Mouse (Mus musculus): ENCODE measurements around the gene Ciita. TPM values are rescaled to one million over a fixed set of nuclear protein-coding genes. Genes with fewer than 3 reads are reported as not detected.

Ciita gene
- polyA plus RNA-seq, 1 experiment from 2014 or later: 0.40 TPM

DNA sequence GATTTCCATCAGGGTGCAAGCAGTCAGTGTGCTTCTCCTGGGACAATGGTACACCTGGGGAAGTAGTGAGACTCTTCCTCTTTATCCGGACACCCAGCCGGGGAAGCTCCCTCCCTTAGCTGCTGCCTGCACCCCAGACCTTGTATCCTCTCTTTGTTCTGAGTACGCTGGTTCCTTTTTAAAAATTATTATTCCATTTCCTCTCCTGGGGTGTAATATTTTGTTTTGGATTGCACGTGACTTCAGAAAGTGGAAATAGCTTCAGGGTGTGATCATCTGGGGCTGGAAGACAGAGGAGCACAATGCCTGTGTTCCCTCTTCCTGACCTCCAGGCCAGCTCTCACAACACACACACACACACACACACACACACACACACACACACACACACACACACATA, 2.5 kb downstream of the Ciita start:
- Histone ChIP-seq H3K27me3 (no peaks in the 10 kb centered on the region), H3K27ac (no peak overlapping the region), H3K9ac (no peak overlapping the region), H3K4me2 (no peak overlapping the region), H3K4me1 (no peaks in the 10 kb centered on the region), H3K9me3 (replicated peaks) (no peaks in the 10 kb centered on the region), H3K36me3 (ENCODE audit: poor library complexity, severe bottlenecking) (no peaks in the 10 kb centered on the region), H3K4me3 (no peak overlapping the region)
- ATAC-seq: no peak
- 63% methylated on average over 4 of the region's 4 CpGs for WGBS

- no peak for ATAC-seq
- 75% methylated on average over 3 of the region's 3 CpGs for WGBS
- Histone ChIP-seq H3K4me3 (no peak overlapping the region), H3K9ac (no peak overlapping the region), H3K4me1 (peaks cover 3% of the 10 kb centered on the region; the same call in 1 of the 2 replicates), H3K27me3 (peaks cover 17% of the 10 kb centered on the region; the same call in 1 of the 2 replicates), H3K9me3 (replicated peaks) (no peaks in the 10 kb centered on the region), H3K27ac (no peak overlapping the region), H3K36me3 (ENCODE audit: poor library complexity, severe bottlenecking) (no peaks in the 10 kb centered on the region), H3K4me2 (no peak overlapping the region)
Observed at GRCm38 (mm10) chr16:10486993-10487392, 7.1 kb downstream of the Ciita start.

- no peaks in the 10 kb centered on the region for H3K9me3 ChIP-seq (replicated peaks)
- H3K9ac ChIP-seq: no peak overlapping the region
- H3K36me3 ChIP-seq (ENCODE audit: poor library complexity, severe bottlenecking): no peaks in the 10 kb centered on the region
- H3K27ac ChIP-seq: no peak overlapping the region
- no peak for ATAC-seq
- peaks cover 3% of the 10 kb centered on the region; the same call in 1 of the 2 replicates for H3K4me1 ChIP-seq
- no peak overlapping the region for H3K4me3 ChIP-seq
- H3K27me3 ChIP-seq: peaks cover 17% of the 10 kb centered on the region; the same call in 1 of the 2 replicates
- 84% methylated on average over 8 of the region's 8 CpGs for WGBS
- H3K4me2 ChIP-seq: no peak overlapping the region
Observed at GRCm38 (mm10) chr16:10487895-10488493, 8.1 kb downstream of the Ciita start.

- H3K27me3 ChIP-seq: peaks cover 17% of the 10 kb centered on the region; the same call in 1 of the 2 replicates
- H3K4me1 ChIP-seq: peaks cover 3% of the 10 kb centered on the region; the same call in 1 of the 2 replicates
- no peak overlapping the region for H3K27ac ChIP-seq
- no peak overlapping the region; the same call in 1 of the 2 replicates for H3K9ac ChIP-seq
- no peaks in the 10 kb centered on the region for H3K36me3 ChIP-seq (ENCODE audit: poor library complexity, severe bottlenecking)
- H3K9me3 ChIP-seq (replicated peaks): no peaks in the 10 kb centered on the region
- 89% methylated on average over 7 of the region's 7 CpGs for WGBS
- no peak for ATAC-seq
- H3K4me3 ChIP-seq: no peak overlapping the region
- H3K4me2 ChIP-seq: no peak overlapping the region
Observed at GRCm38 (mm10) chr16:10488769-10489481, 9.1 kb downstream of the Ciita start.

GRCm38 (mm10) chr16:10489483-10489882, 9.6 kb downstream of the Ciita start:
- Histone ChIP-seq H3K4me1 (peaks cover 3% of the 10 kb centered on the region; the same call in 1 of the 2 replicates), H3K27ac (no peak overlapping the region), H3K36me3 (ENCODE audit: poor library complexity, severe bottlenecking) (no peaks in the 10 kb centered on the region), H3K4me2 (peak overlapping the region; percentile 44), H3K9ac (peak overlapping the region; percentile 40), H3K4me3 (no peak overlapping the region), H3K27me3 (peaks cover 17% of the 10 kb centered on the region; the same call in 1 of the 2 replicates), H3K9me3 (replicated peaks) (no peaks in the 10 kb centered on the region)
- WGBS: 8% methylated on average over 9 of the region's 9 CpGs
- ATAC-seq: no peak

- WGBS: 21% methylated on average over 11 of the region's 14 CpGs
Observed at GRCm38 (mm10) chr16:10489904-10490457, 10.1 kb downstream of the Ciita start.

DNA sequence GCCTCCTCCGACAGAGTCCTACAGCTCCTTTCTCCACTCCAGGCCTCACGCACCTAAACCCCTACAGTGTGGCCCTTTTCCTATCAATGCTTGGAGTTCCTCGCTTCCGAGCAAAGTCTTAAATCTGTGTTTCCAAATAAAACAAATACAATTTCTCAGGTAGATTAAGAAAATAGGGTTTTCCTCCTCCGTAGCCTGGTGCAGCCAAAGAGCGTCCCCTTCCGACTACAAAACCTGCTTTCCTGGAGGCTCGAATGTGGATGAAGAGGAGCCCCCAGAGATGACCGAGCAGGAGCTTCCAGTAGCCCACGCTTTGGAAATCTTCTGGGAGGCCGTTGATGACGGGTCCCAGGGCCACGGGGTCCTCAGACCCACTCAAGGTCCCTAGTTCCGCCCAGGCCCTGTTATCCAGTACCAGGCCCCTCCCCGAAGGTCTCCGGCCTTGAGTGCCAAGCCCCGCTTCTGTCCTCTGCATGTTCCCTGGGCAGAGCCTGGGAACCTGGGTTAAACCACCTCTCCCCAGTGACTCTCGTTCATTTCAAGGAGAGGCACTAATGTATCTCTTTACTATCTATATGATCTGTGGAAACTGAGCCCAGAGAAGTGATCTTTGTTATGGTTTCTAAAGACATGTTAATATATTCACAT, 10.8 kb downstream of the Ciita start:
- no peak overlapping the region for H3K4me2 ChIP-seq
- ATAC-seq: no peak

More at GRCm38 (mm10) chr16:10489904-10490457, 10.1 kb downstream of the Ciita start:
- Histone ChIP-seq H3K9ac (peak overlapping the region; percentile 40), H3K27ac (no peak overlapping the region), H3K4me2 (peak overlapping the region; percentile 44), H3K4me3 (no peak overlapping the region), H3K9me3 (replicated peaks) (no peaks in the 10 kb centered on the region), H3K4me1 (peaks cover 3% of the 10 kb centered on the region; the same call in 1 of the 2 replicates), H3K36me3 (ENCODE audit: poor library complexity, severe bottlenecking) (no peaks in the 10 kb centered on the region), H3K27me3 (peaks cover 17% of the 10 kb centered on the region; the same call in 1 of the 2 replicates)
- no peak for ATAC-seq

DNA sequence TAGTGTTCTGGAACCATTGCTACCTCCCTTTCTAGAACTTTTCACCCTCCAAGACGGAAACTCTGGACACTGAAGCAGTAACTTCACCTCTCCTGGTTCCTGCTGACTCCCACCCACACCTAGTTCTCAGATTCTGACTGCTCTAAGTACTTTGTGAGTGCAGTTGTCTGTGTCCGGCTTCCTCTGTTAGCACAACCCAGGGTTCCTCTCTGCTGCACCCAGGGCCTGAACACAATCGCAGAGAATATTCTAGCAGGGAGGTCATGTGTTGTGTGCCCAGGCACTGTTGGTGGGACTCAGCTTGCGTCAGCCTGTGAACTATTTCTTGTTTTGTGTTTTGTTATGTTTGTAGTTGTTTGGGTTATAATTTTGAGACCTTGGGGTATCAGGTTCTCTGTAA, 11.9 kb downstream of the Ciita start:
- peaks cover 3% of the 10 kb centered on the region; the same call in 1 of the 2 replicates for H3K4me1 ChIP-seq
- H3K36me3 ChIP-seq (ENCODE audit: poor library complexity, severe bottlenecking): no peaks in the 10 kb centered on the region
- no peak overlapping the region for H3K27ac ChIP-seq
- no peaks in the 10 kb centered on the region for H3K9me3 ChIP-seq (replicated peaks)
- no peak overlapping the region for H3K4me3 ChIP-seq
- ATAC-seq: no peak
- 89% methylated on average over 4 of the region's 4 CpGs for WGBS
- no peak overlapping the region for H3K4me2 ChIP-seq
- H3K27me3 ChIP-seq: peaks cover 17% of the 10 kb centered on the region; the same call in 1 of the 2 replicates
- no peak overlapping the region for H3K9ac ChIP-seq

More for the DNA sequence above, 10.8 kb downstream of the Ciita start:
- Histone ChIP-seq H3K9me3 (replicated peaks) (no peaks in the 10 kb centered on the region), H3K4me3 (no peak overlapping the region), H3K4me1 (peaks cover 3% of the 10 kb centered on the region; the same call in 1 of the 2 replicates), H3K36me3 (ENCODE audit: poor library complexity, severe bottlenecking) (no peaks in the 10 kb centered on the region), H3K27ac (no peak overlapping the region), H3K27me3 (peaks cover 17% of the 10 kb centered on the region; the same call in 1 of the 2 replicates), H3K9ac (no peak overlapping the region)
- WGBS: 85% methylated on average over 18 of the region's 18 CpGs

DNA sequence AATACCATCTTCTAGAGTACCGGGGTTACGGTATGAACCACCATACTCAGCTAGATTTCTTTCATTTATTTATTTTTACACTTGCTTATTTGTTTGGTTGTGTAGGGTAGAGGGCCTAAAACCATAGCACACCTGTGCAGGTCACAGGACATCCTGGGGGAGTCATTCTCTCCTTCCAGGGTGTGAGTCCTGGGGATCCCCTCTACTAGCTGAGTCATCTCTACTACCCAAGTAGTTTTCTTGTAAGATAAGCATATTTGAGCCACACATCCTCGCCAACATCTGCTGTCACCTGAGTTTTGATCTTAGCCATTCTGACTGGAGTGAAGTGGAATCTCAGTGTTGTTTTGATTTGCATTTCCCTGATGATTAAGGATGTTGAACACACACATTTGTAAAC, 12.7 kb downstream of the Ciita start:
- ATAC-seq: no peak
- Histone ChIP-seq H3K4me2 (no peak overlapping the region), H3K4me1 (peaks cover 3% of the 10 kb centered on the region; the same call in 1 of the 2 replicates), H3K9ac (no peak overlapping the region), H3K4me3 (no peak overlapping the region), H3K27me3 (peaks cover 17% of the 10 kb centered on the region; the same call in 1 of the 2 replicates), H3K9me3 (replicated peaks) (no peaks in the 10 kb centered on the region), H3K36me3 (ENCODE audit: poor library complexity, severe bottlenecking) (no peaks in the 10 kb centered on the region), H3K27ac (no peak overlapping the region)
- 86% methylated on average over 3 of the region's 3 CpGs for WGBS

DNA sequence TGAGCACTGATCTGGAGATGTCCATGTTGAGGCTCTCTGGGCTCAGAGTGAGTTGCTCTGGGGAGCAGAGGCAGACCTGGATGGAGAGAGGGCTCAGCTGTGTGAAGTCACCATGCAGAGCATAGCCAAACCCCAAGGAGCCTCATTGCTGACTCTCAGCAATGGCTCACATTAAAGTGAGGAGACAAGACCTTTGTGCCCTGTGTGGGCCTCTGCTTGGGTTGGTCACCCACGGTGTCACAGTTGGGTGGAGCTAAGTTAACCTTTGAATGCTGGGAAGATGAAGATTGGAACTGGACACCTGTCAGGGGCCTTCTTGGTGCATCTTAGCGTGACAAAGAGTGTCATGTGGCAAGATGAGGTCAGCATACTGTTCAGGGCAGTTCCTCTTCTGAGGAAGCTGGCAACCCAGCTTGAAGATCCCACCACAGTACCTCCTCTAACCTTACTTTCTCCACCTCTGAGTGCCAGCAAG, 16.0 kb downstream of the Ciita start:
- Histone ChIP-seq H3K4me2 (no peak overlapping the region), H3K27me3 (no peaks in the 10 kb centered on the region), H3K36me3 (ENCODE audit: poor library complexity, severe bottlenecking) (no peaks in the 10 kb centered on the region), H3K4me3 (no peak overlapping the region), H3K27ac (no peak overlapping the region), H3K9ac (no peak overlapping the region), H3K9me3 (replicated peaks) (no peaks in the 10 kb centered on the region), H3K4me1 (no peaks in the 10 kb centered on the region)
- ATAC-seq: no peak
- WGBS: 64% methylated on average over 2 of the region's 2 CpGs

GRCm38 (mm10) chr16:10498096-10498602, 18.3 kb downstream of the Ciita start:
- Histone ChIP-seq H3K27me3 (no peaks in the 10 kb centered on the region), H3K4me3 (no peak overlapping the region), H3K27ac (no peak overlapping the region), H3K9ac (no peak overlapping the region), H3K36me3 (ENCODE audit: poor library complexity, severe bottlenecking) (no peaks in the 10 kb centered on the region), H3K4me2 (no peak overlapping the region), H3K4me1 (no peaks in the 10 kb centered on the region), H3K9me3 (replicated peaks) (no peaks in the 10 kb centered on the region)
- ATAC-seq: no peak
- 64% methylated on average over 5 of the region's 5 CpGs for WGBS

All from forebrain, embryonic 13.5 days (tissue).